Mouse (Mus musculus) MEL (cell line): Measurements from ENCODE around the gene Sel1l. TPM values are rescaled to one million over a fixed set of nuclear protein-coding genes. Genes with fewer than 3 reads are reported as not detected.

ENCODE experiments used
- DNase-seq: peaks from one replicate; pipeline ENCODE4 v3.0.0; 2011; ENCODE audit warnings: low read depth, low spot score
- H3K27ac ChIP-seq: 2 replicates; pipeline ENCODE4 v1.5.1; 2012; ENCODE audit warnings: low read depth, mild to moderate bottlenecking, control low read depth, low read length, moderate library complexity; ENCODE audit not compliant: control insufficient read depth
- H3K27me3 ChIP-seq, 2 experiments: fragments of 150-350 bp in 1 of 2; sonication (generic) in 1 of 2; 2 replicates each; pipeline ENCODE4 v1.6.1; 2012; ENCODE audit warnings: low read length in 2 of 2, mild to moderate bottlenecking in 2 of 2, improper control_type of control experiment in 1 of 2, moderate library complexity in 1 of 2; ENCODE audit not compliant: insufficient read depth in 2 of 2, control insufficient read depth in 1 of 2
- H3K36me3 ChIP-seq, 2 experiments: 2 replicates each; pipeline ENCODE4 v1.6.1; 2012 to 2014; ENCODE audit warnings: low read length in 2 of 2, improper control_type of control experiment in 1 of 2, inconsistent platforms in 1 of 2, mild to moderate bottlenecking in 1 of 2; ENCODE audit not compliant: insufficient read depth in 2 of 2, control insufficient read depth in 1 of 2
- H3K4me1 ChIP-seq, 2 experiments: fragments of 150-350 bp in 1 of 2; sonication (generic) in 1 of 2; 2 replicates each; pipeline ENCODE4 v1.6.1; 2012; ENCODE audit warnings: low read length in 2 of 2, improper control_type of control experiment in 1 of 2, mild to moderate bottlenecking in 1 of 2; ENCODE audit not compliant: insufficient read depth in 2 of 2, control insufficient read depth in 1 of 2
- H3K4me3 ChIP-seq, 2 experiments: fragments of 150-350 bp in 1 of 2; sonication (generic) in 1 of 2; 2 replicates each; pipeline ENCODE4 v1.5.1; 2012; ENCODE audit warnings: low read depth in 2 of 2, low read length in 2 of 2, mild to moderate bottlenecking in 2 of 2, moderate library complexity in 2 of 2, control low read depth in 1 of 2, improper control_type of control experiment in 1 of 2; ENCODE audit not compliant: control insufficient read depth in 1 of 2, insufficient read depth in 1 of 2
- H3K79me2 ChIP-seq: 2 replicates; pipeline ENCODE4 v1.6.1; 2012; ENCODE audit warnings: mild to moderate bottlenecking, low read length, moderate library complexity; ENCODE audit not compliant: control insufficient read depth, poor library complexity, insufficient read depth
- H3K9ac ChIP-seq: 2 replicates; pipeline ENCODE4 v1.6.1; 2012; ENCODE audit warnings: low read depth, mild to moderate bottlenecking, control low read depth, low read length, moderate library complexity; ENCODE audit not compliant: control insufficient read depth, poor library complexity, severe bottlenecking
- H3K9me3 ChIP-seq: fragments of 150-350 bp; sonication (generic); replicated peaks from 2 replicates; pipeline ENCODE4 v1.6.1; 2012; ENCODE audit warnings: mild to moderate bottlenecking, low read length, improper control_type of control experiment, moderate library complexity; ENCODE audit not compliant: insufficient read depth
- CHD2 ChIP-seq: IDR thresholded peaks from 2 replicates; pipeline ENCODE4 v1.6.1; 2011; ENCODE audit warnings: low read length, improper control_type of control experiment
- CTCF ChIP-seq, 3 experiments: IDR thresholded peaks in 2 of 3; conservative IDR thresholded peaks in 1 of 3; 2 replicates each; pipeline ENCODE4 v1.5.1; 2011 to 2012; ENCODE audit warnings: low read length in 3 of 3, low read depth in 2 of 3, mild to moderate bottlenecking in 2 of 3, improper control_type of control experiment in 1 of 3, inconsistent platforms in 1 of 3, mixed read lengths in 1 of 3, moderate library complexity in 1 of 3; ENCODE audit not compliant: control insufficient read depth in 1 of 3, insufficient read depth in 1 of 3, poor library complexity in 1 of 3, severe bottlenecking in 1 of 3
- E2F4 ChIP-seq: IDR thresholded peaks from 2 replicates; pipeline ENCODE4 v1.6.1; 2011; ENCODE audit warnings: low read depth, low read length, improper control_type of control experiment, borderline replicate concordance
- ETS1 ChIP-seq: IDR thresholded peaks from 2 replicates; pipeline ENCODE4 v1.6.1; 2012; ENCODE audit warnings: low read depth, mild to moderate bottlenecking, inconsistent platforms, low read length, improper control_type of control experiment, moderate library complexity
- GABPA ChIP-seq: IDR thresholded peaks from 2 replicates; pipeline ENCODE4 v1.6.1; 2012; ENCODE audit warnings: low read depth, mild to moderate bottlenecking, inconsistent platforms, low read length, improper control_type of control experiment, moderate library complexity
- GATA1 ChIP-seq: IDR thresholded peaks from 2 replicates; pipeline ENCODE4 v1.6.1; 2011; ENCODE audit warnings: low read depth, low read length, improper control_type of control experiment
- HCFC1 ChIP-seq: IDR thresholded peaks from 2 replicates; pipeline ENCODE4 v1.6.1; 2012; ENCODE audit warnings: low read depth, mild to moderate bottlenecking, inconsistent platforms, low read length, improper control_type of control experiment, moderate library complexity
- JUND ChIP-seq: IDR thresholded peaks from 2 replicates; pipeline ENCODE4 v1.6.1; 2011; ENCODE audit warnings: low read depth, mild to moderate bottlenecking, improper control_type of control experiment, low read length
- KAT2A ChIP-seq: conservative IDR thresholded peaks from 2 replicates; pipeline ENCODE4 v1.6.1; 2012; ENCODE audit warnings: low read depth, low read length, improper control_type of control experiment, inconsistent platforms
- MAFK ChIP-seq: IDR thresholded peaks from 2 replicates; pipeline ENCODE4 v1.6.1; 2011; ENCODE audit warnings: low read depth, mild to moderate bottlenecking, low read length, improper control_type of control experiment, borderline replicate concordance
- MAX ChIP-seq: IDR thresholded peaks from 2 replicates; pipeline ENCODE4 v1.6.1; 2011; ENCODE audit warnings: low read length, improper control_type of control experiment
- MEF2A ChIP-seq: IDR thresholded peaks from 2 replicates; pipeline ENCODE4 v1.6.1; 2014; ENCODE audit warnings: low read depth, mild to moderate bottlenecking, inconsistent platforms, low read length, improper control_type of control experiment; ENCODE audit not compliant: poor library complexity, insufficient replicate concordance, severe bottlenecking; ENCODE audit errors: extremely low read depth
- MXI1 ChIP-seq: IDR thresholded peaks from 2 replicates; pipeline ENCODE4 v1.6.1; 2011; ENCODE audit warnings: mild to moderate bottlenecking, low read depth, low read length, improper control_type of control experiment
- NRF1 ChIP-seq: IDR thresholded peaks from 2 replicates; pipeline ENCODE4 v1.6.1; 2014; ENCODE audit warnings: low read depth, mild to moderate bottlenecking, inconsistent platforms, low read length, improper control_type of control experiment, moderate library complexity; ENCODE audit not compliant: poor library complexity, insufficient read depth, severe bottlenecking
- POLR2A ChIP-seq, 2 experiments: IDR thresholded peaks; 2 replicates each; pipeline ENCODE4 v1.6.1; 2011 to 2012; ENCODE audit warnings: low read length in 2 of 2, mild to moderate bottlenecking in 2 of 2, control low read depth in 1 of 2, improper control_type of control experiment in 1 of 2, low read depth in 1 of 2, moderate library complexity in 1 of 2; ENCODE audit not compliant: control insufficient read depth in 1 of 2, insufficient read depth in 1 of 2, poor library complexity in 1 of 2
- POLR2AphosphoS2 ChIP-seq: IDR thresholded peaks from 2 replicates; pipeline ENCODE4 v1.6.1; 2011; ENCODE audit warnings: low read length, improper control_type of control experiment
- TBP ChIP-seq: IDR thresholded peaks from 2 replicates; pipeline ENCODE4 v1.8.0; 2011; ENCODE audit warnings: low read depth, low read length, improper control_type of control experiment
- UBTF ChIP-seq: IDR thresholded peaks from 2 replicates; pipeline ENCODE4 v1.6.1; 2012; ENCODE audit warnings: low read depth, mild to moderate bottlenecking, inconsistent platforms, low read length, improper control_type of control experiment, moderate library complexity, borderline replicate concordance; ENCODE audit not compliant: insufficient read depth
- ZMIZ1 ChIP-seq: IDR thresholded peaks from 2 replicates; pipeline ENCODE4 v1.6.1; 2012; ENCODE audit warnings: low read depth, mild to moderate bottlenecking, inconsistent platforms, low read length, improper control_type of control experiment, moderate library complexity
- ZNF384 ChIP-seq: IDR thresholded peaks from 2 replicates; pipeline ENCODE4 v1.6.1; 2012; ENCODE audit warnings: low read depth, mild to moderate bottlenecking, inconsistent platforms, low read length, improper control_type of control experiment
- polyA plus RNA-seq, 2 experiments: library from polyadenylated mRNA; stranded (reverse) in 1 of 2; unstranded in 1 of 2; fragments of >175 nt in 1 of 2; fragments of >200 nt in 1 of 2; gene quantifications; 2 replicates each; pipeline versions ENCODE4 v1.2.1 to v1.2.4; 2012; ENCODE audit warnings: low replicate concordance in 2 of 2, low read depth in 1 of 2; ENCODE audit not compliant: insufficient read length in 2 of 2, insufficient read depth in 1 of 2, missing spikeins in 1 of 2
- total RNA-seq: library from RNA; depleted of rRNA; stranded (reverse); fragments of 300-350 nt; gene quantifications from 2 replicates; pipeline ENCODE4 v1.2.3, GENCODE M21; 2012

Sel1l gene
- total and polyA plus RNA-seq, 3 experiments = 32.0 to 299 (median 35.6) TPM

DNA sequence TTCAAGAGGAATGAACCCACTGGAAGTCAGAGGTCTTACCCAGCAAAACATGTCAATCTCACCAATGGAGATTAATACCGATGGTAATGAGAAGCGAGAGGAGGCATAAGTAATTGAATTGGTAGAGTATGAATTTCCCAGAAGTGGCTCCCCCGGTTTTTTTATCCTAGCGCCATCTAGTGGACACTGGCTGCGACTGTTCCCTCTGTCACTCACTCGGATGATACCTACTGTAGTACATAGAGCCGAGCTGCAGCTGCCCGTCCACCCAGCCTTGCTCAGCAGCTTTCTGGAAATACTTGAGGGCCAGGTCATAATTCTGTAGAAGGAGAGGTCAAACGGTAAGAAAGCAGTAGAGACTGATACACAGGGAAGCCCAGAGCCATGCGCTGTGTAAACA, 33.0 kb downstream of the Sel1l start (continued):
- no peak for TF ChIP-seq ZNF384
- no peak for TF ChIP-seq CHD2
- no peak for TF ChIP-seq JUND
- no peak for TF ChIP-seq MAFK
- TF ChIP-seq TBP = no peak
- TF ChIP-seq E2F4 = no peak
- TF ChIP-seq MXI1 = no peak
- no peak for TF ChIP-seq UBTF
- TF ChIP-seq CTCF (IDR thresholded peaks at IDR 0.05 in 2 of 3, conservative IDR thresholded peaks at IDR 0.05 in 1 of 3; ENCODE audit: control insufficient read depth in 1 of 3, insufficient read depth in 1 of 3, low read depth in 2 of 3, low read length in 3 of 3, poor library complexity in 1 of 3, severe bottlenecking in 1 of 3) = peak; percentile 58 to 65 (median 61)
- TF ChIP-seq GATA1 = no peak
- TF ChIP-seq, all 39 proteins: peak for 5

DNA sequence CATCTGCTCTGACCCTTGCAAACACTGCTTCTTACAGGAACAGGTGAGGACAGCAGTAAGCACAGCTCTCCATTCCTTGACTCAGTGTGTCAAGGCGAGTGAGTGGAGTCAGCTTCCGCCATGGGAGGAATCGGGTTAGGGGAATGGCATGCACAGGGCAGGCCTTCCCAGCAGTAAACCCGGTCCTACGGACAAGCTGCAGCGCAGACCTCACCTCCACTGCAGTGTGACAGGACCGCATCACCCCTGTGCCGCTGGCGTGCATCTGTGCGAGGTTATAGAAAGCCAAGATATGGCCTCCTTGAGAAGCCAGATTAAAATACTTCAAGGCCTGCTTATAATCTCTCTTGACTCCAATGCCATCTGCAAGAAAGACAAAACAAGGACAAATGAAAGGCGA, 33.4 kb downstream of the Sel1l start:
- Histone ChIP-seq H3K79me2 (no peaks in the 10 kb centered on the region), H3K36me3 (peaks cover 0 to 8% of the 10 kb centered on the region in 2 experiments; a peak in 2 of 4 replicates), H3K9me3 (no peaks in the 10 kb centered on the region), H3K9ac (no peak overlapping the region), H3K4me3 (no peak overlapping the region), H3K4me1 (no peaks in the 10 kb centered on the region), H3K27me3 (no peaks in the 10 kb centered on the region), H3K27ac (no peak overlapping the region)
- TF ChIP-seq KAT2A (no peak), ETS1 (no peak), TBP (no peak), MEF2A (no peak), POLR2AphosphoS2 (no peak), MXI1 (no peak), UBTF (no peak), NRF1 (no peak), ZMIZ1 (no peak), HCFC1 (no peak), JUND (no peak), GABPA (no peak), POLR2A (IDR thresholded peaks at IDR 0.05; ENCODE audit: control insufficient read depth in 1 of 2, insufficient read depth in 1 of 2, low read depth in 1 of 2, low read length in 2 of 2, poor library complexity in 1 of 2) (no peak), MAX (no peak)
- DNase-seq = no peak
